19 mouse cellular contexts compared by ENCODE assay signal in genomic region chr7:29048070-29048469, GRCm38 (mm10).
DNase-seq lines count a peak whose midpoint lies in the region; ATAC-seq and TF ChIP-seq lines count a peak whose summit lies in the region.
"Had no signal": no experiment of that assay in that cellular context is flagged by ENCODE, and none has a peak within 500 bp of the region (broad histone marks: within the 10 kb centered on the region; RNA-seq: fewer than 3 reads in every experiment).

No protein-coding gene starts in this region.

- DNase-seq in lung, postnatal 0 days (ENCODE audit: low spot score) = no peak
- DNase-seq in lung, adult 18-20 months = no peak
- peak; percentile 30 for DNase-seq in naive thymus-derived CD4-positive, alpha-beta T cell, adult 2 months (ENCODE audit: low read depth)
- no peak for DNase-seq in layer of hippocampus, adult 9-10 months (ENCODE audit: low spot score)
- no peak for DNase-seq in forebrain, embryonic 10.5 days (ENCODE audit: extremely low spot score, low spot score)
- DNase-seq: adrenal gland, postnatal 36 days; cerebellum, adult 18-20 months; cerebellum, postnatal 25 days; embryo, embryonic 11 days; gastrocnemius, postnatal 25 days; kidney, adult 8-10 months; kidney, postnatal 36 days had no signal

- peaks cover 12% of the 10 kb centered on the region; the same call in 1 of the 2 replicates for H3K27me3 ChIP-seq in intestine, postnatal 0 days (replicated peaks; ENCODE audit: control insufficient read depth, insufficient read depth, low read length)
- peaks cover 16% of the 10 kb centered on the region for H3K27me3 ChIP-seq in intestine, embryonic 15.5 days (replicated peaks)
- peaks cover 10% of the 10 kb centered on the region; the same call in 1 of the 2 replicates for H3K27me3 ChIP-seq in lung, postnatal 0 days (replicated peaks; ENCODE audit: insufficient read depth, low read length)
- no peaks in the 10 kb centered on the region for H3K27me3 ChIP-seq in ES-Bruce4 (ENCODE audit: control insufficient read depth, insufficient read depth, low read length, poor library complexity, severe bottlenecking)
- peaks cover 32% of the 10 kb centered on the region for H3K27me3 ChIP-seq in forebrain, embryonic 10.5 days (ENCODE audit: poor library complexity, severe bottlenecking)

- no peak overlapping the region for H3K4me3 ChIP-seq in intestine, postnatal 0 days (ENCODE audit: low read depth, low read length)
- H3K4me3 ChIP-seq in intestine, embryonic 15.5 days (replicated peaks) = no peak overlapping the region
- no peak overlapping the region for H3K4me3 ChIP-seq in lung, postnatal 0 days (ENCODE audit: low read depth, low read length)
- H3K4me3 ChIP-seq in ES-Bruce4 (ENCODE audit: low read depth, low read length) = no peak overlapping the region
- no peak overlapping the region for H3K4me3 ChIP-seq in forebrain, embryonic 10.5 days
- H3K4me3 ChIP-seq: limb, embryonic 15.5 days; lung, embryonic 15.5 days; neural tube, embryonic 13.5 days had no signal

- TF ChIP-seq POLR2A in ES-Bruce4 (IDR thresholded peaks at IDR 0.05; ENCODE audit: insufficient read depth, low read length) = no peak

- H3K27ac ChIP-seq in intestine, postnatal 0 days (ENCODE audit: low read depth, low read length) = no peak overlapping the region
- H3K27ac ChIP-seq in intestine, embryonic 15.5 days = no peak overlapping the region
- no peak overlapping the region for H3K27ac ChIP-seq in lung, postnatal 0 days (ENCODE audit: low read length)
- H3K27ac ChIP-seq in ES-Bruce4 (ENCODE audit: insufficient read depth, low read length) = no peak overlapping the region
- no peak overlapping the region for H3K27ac ChIP-seq in forebrain, embryonic 10.5 days
- H3K27ac ChIP-seq: limb, embryonic 15.5 days; lung, embryonic 15.5 days; neural tube, embryonic 13.5 days had no signal

- no peak for TF ChIP-seq EP300 in lung, postnatal 0 days (IDR thresholded peaks at IDR 0.05)
- TF ChIP-seq EP300 in ES-Bruce4 (IDR thresholded peaks at IDR 0.05; ENCODE audit: insufficient read depth, low read depth, low read length) = no peak

- H3K9ac ChIP-seq in intestine, postnatal 0 days (ENCODE audit: low read depth, low read length) = no peak overlapping the region
- no peak overlapping the region for H3K9ac ChIP-seq in intestine, embryonic 15.5 days
- no peak overlapping the region for H3K9ac ChIP-seq in lung, postnatal 0 days (replicated peaks; ENCODE audit: low read depth)
- H3K9ac ChIP-seq in ES-Bruce4 (ENCODE audit: low read depth, poor library complexity, severe bottlenecking) = no peak overlapping the region
- H3K9ac ChIP-seq: limb, embryonic 15.5 days; lung, embryonic 15.5 days; neural tube, embryonic 13.5 days had no signal

- 86% methylated on average over 3 of the region's 3 CpGs for WGBS in intestine, postnatal 0 days
- whole genome bisulfite sequencing in intestine, embryonic 15.5 days = 78% methylated on average over 3 of the region's 3 CpGs
- WGBS in lung, postnatal 0 days = 84% methylated on average over 3 of the region's 3 CpGs
- 79% methylated on average over 3 of the region's 3 CpGs for WGBS in forebrain, embryonic 10.5 days

- peak; percentile 46 for TF ChIP-seq CTCF in intestine, postnatal 0 days (IDR thresholded peaks at IDR 0.05; ENCODE audit: low read depth)
- TF ChIP-seq CTCF in lung, postnatal 0 days (IDR thresholded peaks at IDR 0.05) = peak; percentile 37
- peak; percentile 25 for TF ChIP-seq CTCF in ES-Bruce4 (IDR thresholded peaks at IDR 0.05; ENCODE audit: low read depth, low read length)

- no peaks in the 10 kb centered on the region for H3K9me3 ChIP-seq in intestine, postnatal 0 days (ENCODE audit: control insufficient read depth)
- no peaks in the 10 kb centered on the region for H3K9me3 ChIP-seq in intestine, embryonic 15.5 days
- H3K9me3 ChIP-seq in lung, postnatal 0 days (ENCODE audit: low read length) = no peaks in the 10 kb centered on the region
- no peaks in the 10 kb centered on the region for H3K9me3 ChIP-seq in ES-Bruce4 (replicated peaks; ENCODE audit: control insufficient read depth, insufficient read depth, low read length, poor library complexity, severe bottlenecking)
- H3K9me3 ChIP-seq in forebrain, embryonic 10.5 days = peaks cover 3% of the 10 kb centered on the region; the same call in 1 of the 2 replicates
- H3K9me3 ChIP-seq: limb, embryonic 15.5 days; lung, embryonic 15.5 days had no signal

- H3K4me2 ChIP-seq in intestine, postnatal 0 days (replicated peaks; ENCODE audit: low read depth) = no peak overlapping the region
- H3K4me2 ChIP-seq in intestine, embryonic 15.5 days (replicated peaks) = no peak overlapping the region
- H3K4me2 ChIP-seq in lung, postnatal 0 days (replicated peaks; ENCODE audit: low read depth, low read length) = no peak overlapping the region
- H3K4me2 ChIP-seq: limb, embryonic 15.5 days; lung, embryonic 15.5 days; midbrain, embryonic 11.5 days; neural tube, embryonic 13.5 days had no signal

- H3K4me1 ChIP-seq in intestine, postnatal 0 days (replicated peaks; ENCODE audit: control insufficient read depth, insufficient read depth, low read length) = no peaks in the 10 kb centered on the region
- H3K4me1 ChIP-seq in intestine, embryonic 15.5 days (replicated peaks) = peaks cover 28% of the 10 kb centered on the region
- H3K4me1 ChIP-seq in lung, postnatal 0 days (ENCODE audit: insufficient read depth, low read depth, low read length) = no peaks in the 10 kb centered on the region; the same call in 1 of the 2 replicates
- peaks cover 3% of the 10 kb centered on the region for H3K4me1 ChIP-seq in ES-Bruce4 (ENCODE audit: control insufficient read depth, insufficient read depth, low read length)
- peaks cover 37% of the 10 kb centered on the region for H3K4me1 ChIP-seq in forebrain, embryonic 10.5 days

- ATAC-seq in intestine, postnatal 0 days = no peak
- ATAC-seq in intestine, embryonic 15.5 days = no peak
- no peak for ATAC-seq in lung, postnatal 0 days

- H3K36me3 ChIP-seq in intestine, postnatal 0 days (ENCODE audit: control insufficient read depth, insufficient read depth) = no peaks in the 10 kb centered on the region
- no peaks in the 10 kb centered on the region for H3K36me3 ChIP-seq in intestine, embryonic 15.5 days
- no peaks in the 10 kb centered on the region for H3K36me3 ChIP-seq in lung, postnatal 0 days (ENCODE audit: insufficient read depth, low read length)
- no peaks in the 10 kb centered on the region for H3K36me3 ChIP-seq in ES-Bruce4 (ENCODE audit: control insufficient read depth, insufficient read depth, low read length, poor library complexity, severe bottlenecking)
- H3K36me3 ChIP-seq in forebrain, embryonic 10.5 days (replicated peaks) = no peaks in the 10 kb centered on the region
- H3K36me3 ChIP-seq: limb, embryonic 15.5 days; lung, embryonic 15.5 days; neural tube, embryonic 13.5 days had no signal
